Mouse (Mus musculus): Measurements from ENCODE around the gene 1700113H08Rik. TPM values are rescaled to one million over a fixed set of nuclear protein-coding genes. Genes with fewer than 3 reads are reported as not detected.

The 1700113H08Rik gene
- polyA plus RNA-seq, 1 experiment from 2014 or later, result 0.28 TPM

- peak overlapping the region; percentile 9; the same call in 1 of the 2 replicates for H3K4me2 ChIP-seq
- no peak overlapping the region for H3K4me3 ChIP-seq
- H3K36me3 ChIP-seq (ENCODE audit: poor library complexity, severe bottlenecking), result no peaks in the 10 kb centered on the region
- ATAC-seq, result no peak
- no peaks in the 10 kb centered on the region for H3K9me3 ChIP-seq (replicated peaks)
- no peaks in the 10 kb centered on the region for H3K27me3 ChIP-seq
- H3K4me1 ChIP-seq, result peaks cover 35% of the 10 kb centered on the region
- 20% methylated on average over 5 of the region's 5 CpGs for WGBS
- no peak overlapping the region for H3K27ac ChIP-seq
- H3K9ac ChIP-seq, result no peak overlapping the region
Observed at GRCm38 (mm10) chr10:87037062-87037461, 20.8 kb upstream of the 1700113H08Rik start.

DNA sequence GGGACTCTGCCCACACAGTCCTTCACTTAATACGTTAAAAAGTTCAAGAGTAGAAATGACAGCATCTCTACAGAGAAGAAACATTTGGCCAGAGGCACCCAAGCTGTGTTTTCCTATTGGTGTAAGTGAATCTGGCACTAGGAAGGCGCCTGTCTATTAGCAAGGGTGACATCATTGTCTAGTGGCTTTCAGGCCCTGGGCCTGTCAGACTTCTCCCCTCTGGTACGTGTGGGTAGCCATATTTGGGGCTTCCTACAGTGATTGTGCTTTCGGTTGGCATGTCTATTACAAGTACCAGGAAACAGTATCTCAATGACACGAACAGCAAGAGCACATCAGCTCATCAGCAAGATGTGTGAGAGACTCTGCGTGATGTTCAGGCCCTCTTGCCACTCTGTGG is 18.5 kb upstream of the 1700113H08Rik start:
- Histone ChIP-seq H3K9me3 (replicated peaks) (no peaks in the 10 kb centered on the region), H3K27ac (no peak overlapping the region), H3K4me3 (no peak overlapping the region), H3K27me3 (no peaks in the 10 kb centered on the region), H3K4me1 (peaks cover 35% of the 10 kb centered on the region), H3K9ac (no peak overlapping the region), H3K36me3 (ENCODE audit: poor library complexity, severe bottlenecking) (no peaks in the 10 kb centered on the region), H3K4me2 (no peak overlapping the region)
- 79% methylated on average over 6 of the region's 6 CpGs for WGBS
- no peak for ATAC-seq

- H3K27ac ChIP-seq, result no peak overlapping the region
- no peak overlapping the region for H3K4me2 ChIP-seq
- no peaks in the 10 kb centered on the region for H3K36me3 ChIP-seq (ENCODE audit: poor library complexity, severe bottlenecking)
- 82% methylated on average over 3 of the region's 3 CpGs for WGBS
- no peak for ATAC-seq
- peaks cover 35% of the 10 kb centered on the region for H3K4me1 ChIP-seq
- no peaks in the 10 kb centered on the region for H3K27me3 ChIP-seq
- H3K9ac ChIP-seq, result no peak overlapping the region
- no peaks in the 10 kb centered on the region for H3K9me3 ChIP-seq (replicated peaks)
- H3K4me3 ChIP-seq, result no peak overlapping the region
Observed at GRCm38 (mm10) chr10:87039800-87040199, 18.0 kb upstream of the 1700113H08Rik start.

DNA sequence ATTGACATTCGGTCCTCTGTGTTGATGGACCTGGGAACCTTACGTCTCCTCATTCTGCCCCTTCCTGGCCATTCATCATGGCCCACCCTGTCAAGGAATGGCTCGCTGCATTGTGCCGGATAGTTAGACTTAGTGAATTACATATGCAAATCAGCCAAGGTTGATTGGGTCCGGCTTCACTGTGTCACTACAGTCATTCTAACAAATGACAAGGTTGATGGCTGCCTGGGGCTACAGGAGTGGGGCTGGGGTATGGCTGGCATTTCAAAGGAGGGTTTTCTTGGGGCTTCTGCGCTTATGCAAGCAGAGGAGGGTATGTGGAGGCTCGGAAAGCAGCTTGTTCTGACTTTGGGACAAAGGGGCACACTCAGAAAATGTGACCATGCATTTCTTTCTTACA is 16.6 kb upstream of the 1700113H08Rik start:
- no peak overlapping the region for H3K27ac ChIP-seq
- H3K36me3 ChIP-seq (ENCODE audit: poor library complexity, severe bottlenecking), result no peaks in the 10 kb centered on the region
- peak; percentile 52; the same call in 1 of the 2 replicates for ATAC-seq
- WGBS, result 50% methylated on average over 7 of the region's 7 CpGs
- no peaks in the 10 kb centered on the region for H3K27me3 ChIP-seq
- H3K4me2 ChIP-seq, result no peak overlapping the region
- H3K4me1 ChIP-seq, result peaks cover 31% of the 10 kb centered on the region
- H3K4me3 ChIP-seq, result no peak overlapping the region
- no peak overlapping the region for H3K9ac ChIP-seq
- H3K9me3 ChIP-seq (replicated peaks), result no peaks in the 10 kb centered on the region

DNA sequence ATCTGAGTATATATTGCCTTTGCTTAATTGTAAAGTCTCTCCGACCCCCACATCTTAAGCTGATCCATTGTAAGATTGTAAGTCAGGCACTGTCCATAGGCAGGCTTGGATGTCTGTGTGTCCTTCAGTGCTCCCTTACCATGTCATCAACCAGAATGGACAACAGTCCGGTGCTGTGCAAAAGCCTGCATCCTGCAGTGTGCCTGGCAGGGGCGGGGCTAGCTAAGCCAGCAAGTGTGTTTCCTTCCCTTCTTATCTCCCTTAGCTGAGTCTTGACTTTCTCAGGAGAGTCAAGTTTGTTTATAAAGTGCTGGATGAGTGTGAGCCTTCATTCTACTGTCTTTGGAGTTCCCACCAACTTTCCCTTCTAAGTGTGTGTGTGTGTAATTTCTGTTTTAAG is 12.6 kb upstream of the 1700113H08Rik start:
- Histone ChIP-seq H3K4me1 (peaks cover 24% of the 10 kb centered on the region), H3K9ac (no peak overlapping the region), H3K4me2 (no peak overlapping the region), H3K36me3 (ENCODE audit: poor library complexity, severe bottlenecking) (no peaks in the 10 kb centered on the region), H3K27ac (no peak overlapping the region), H3K4me3 (no peak overlapping the region), H3K9me3 (replicated peaks) (no peaks in the 10 kb centered on the region), H3K27me3 (no peaks in the 10 kb centered on the region)
- WGBS, result 66% methylated on average over 3 of the region's 3 CpGs
- ATAC-seq, result no peak

- Histone ChIP-seq H3K4me1 (peaks cover 19% of the 10 kb centered on the region), H3K36me3 (ENCODE audit: poor library complexity, severe bottlenecking) (no peaks in the 10 kb centered on the region), H3K27ac (peak overlapping the region; percentile 27; the same call in 1 of the 2 replicates), H3K9me3 (replicated peaks) (no peaks in the 10 kb centered on the region), H3K27me3 (no peaks in the 10 kb centered on the region), H3K4me2 (no peak overlapping the region), H3K9ac (no peak overlapping the region), H3K4me3 (no peak overlapping the region)
- ATAC-seq, result peak; percentile 85
- WGBS, result 10% methylated on average over 6 of the region's 6 CpGs
Observed at GRCm38 (mm10) chr10:87046469-87046868, 11.4 kb upstream of the 1700113H08Rik start.

- Histone ChIP-seq H3K27me3 (no peaks in the 10 kb centered on the region), H3K4me2 (no peak overlapping the region), H3K9ac (no peak overlapping the region), H3K4me3 (no peak overlapping the region), H3K36me3 (ENCODE audit: poor library complexity, severe bottlenecking) (no peaks in the 10 kb centered on the region), H3K9me3 (replicated peaks) (no peaks in the 10 kb centered on the region), H3K27ac (no peak overlapping the region), H3K4me1 (peaks cover 16% of the 10 kb centered on the region)
- ATAC-seq, result no peak
- WGBS, result 70% methylated on average over 10 of the region's 10 CpGs
Observed at GRCm38 (mm10) chr10:87046931-87047468, 10.8 kb upstream of the 1700113H08Rik start.

DNA sequence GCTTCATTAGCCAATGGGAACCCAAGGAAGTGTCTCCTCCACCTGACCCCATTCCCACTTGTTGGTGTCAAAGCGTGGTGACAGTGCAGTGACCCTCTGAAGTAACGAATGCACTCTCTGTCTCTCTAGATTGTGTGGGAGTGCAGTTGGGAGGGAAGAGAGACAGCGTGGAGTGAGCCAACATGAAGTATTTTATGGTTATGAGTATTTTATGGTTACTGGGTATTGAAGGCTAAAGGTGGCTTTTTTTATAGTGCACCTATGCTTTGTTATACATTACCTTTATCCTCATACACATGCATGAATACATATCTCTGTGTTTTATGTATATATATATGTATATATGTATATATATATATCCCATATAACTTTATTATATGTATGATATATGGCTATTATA is 8.7 kb upstream of the 1700113H08Rik start:
- no peak for ATAC-seq
- no peak overlapping the region for H3K9ac ChIP-seq
- WGBS, result 86% methylated on average over 3 of the region's 3 CpGs
- H3K36me3 ChIP-seq (ENCODE audit: poor library complexity, severe bottlenecking), result no peaks in the 10 kb centered on the region
- H3K27me3 ChIP-seq, result 0 out of 2 replicates have a peak, but pooled peaks cover 5% of the 10 kb centered on the region
- H3K4me3 ChIP-seq, result no peak overlapping the region
- H3K4me2 ChIP-seq, result no peak overlapping the region
- H3K4me1 ChIP-seq, result peaks cover 16% of the 10 kb centered on the region
- H3K27ac ChIP-seq, result no peak overlapping the region
- H3K9me3 ChIP-seq (replicated peaks), result no peaks in the 10 kb centered on the region

DNA sequence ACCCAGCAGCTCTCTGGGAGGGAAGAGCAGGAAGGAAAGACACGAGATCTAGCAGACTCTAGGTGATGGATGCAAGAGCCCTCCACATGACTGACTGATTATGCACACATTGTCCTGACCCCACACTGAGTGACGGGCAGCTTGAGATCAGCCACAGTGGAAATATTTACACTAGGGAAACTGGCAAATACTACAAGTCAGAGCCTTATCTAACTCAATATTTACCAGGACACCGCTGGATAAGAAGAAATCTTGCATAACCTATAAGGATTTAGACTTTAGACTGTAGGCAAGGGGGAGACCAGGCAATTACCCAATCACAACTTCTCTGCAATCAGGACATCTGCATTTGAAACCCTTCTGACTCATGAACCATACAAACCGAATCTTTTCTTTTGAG is 6.1 kb upstream of the 1700113H08Rik start:
- Histone ChIP-seq H3K4me3 (no peak overlapping the region), H3K9ac (no peak overlapping the region), H3K4me2 (no peak overlapping the region), H3K27ac (no peak overlapping the region), H3K4me1 (peaks cover 4% of the 10 kb centered on the region), H3K36me3 (ENCODE audit: poor library complexity, severe bottlenecking) (no peaks in the 10 kb centered on the region), H3K27me3 (0 out of 2 replicates have a peak, but pooled peaks cover 5% of the 10 kb centered on the region), H3K9me3 (replicated peaks) (no peaks in the 10 kb centered on the region)
- 79% methylated on average over 4 of the region's 4 CpGs for WGBS
- no peak for ATAC-seq

DNA sequence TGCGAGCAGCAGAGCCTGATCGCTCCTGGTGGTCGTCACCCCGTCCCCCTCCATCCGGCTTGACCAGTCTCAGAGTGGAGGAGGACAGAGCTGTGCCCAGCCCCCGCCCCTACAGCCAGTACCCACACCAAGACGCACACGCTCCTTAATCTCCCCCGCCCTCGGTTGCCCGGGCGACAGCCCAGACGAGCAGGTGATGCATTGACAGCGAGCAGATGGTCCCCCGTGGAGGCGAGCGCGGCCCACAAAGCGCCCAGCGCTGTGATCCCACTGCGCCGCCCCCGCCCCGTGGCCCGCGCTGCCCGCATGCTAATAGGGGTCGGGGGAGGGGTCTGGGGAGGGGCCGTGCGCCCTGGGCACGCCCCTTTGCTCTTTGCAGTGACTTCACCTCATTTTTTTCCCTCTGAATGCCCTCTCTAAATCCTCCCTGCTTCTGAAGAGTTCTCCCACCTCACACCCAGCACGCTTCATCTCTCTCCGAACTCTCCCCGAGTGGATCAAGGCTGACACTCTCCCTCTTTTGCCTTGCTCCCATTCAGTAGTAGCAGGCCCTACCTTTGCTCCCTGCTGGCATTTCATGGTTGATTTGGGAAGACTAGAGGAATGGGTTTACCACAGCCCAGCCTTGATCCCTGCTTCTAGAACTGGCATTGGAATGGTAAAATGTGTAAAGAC is 543 bp downstream of the 1700113H08Rik start:
- ATAC-seq, result peak; percentile 98
- WGBS, result 2% methylated on average over 32 of the region's 34 CpGs
- H3K9ac ChIP-seq, result peak overlapping the region; percentile 55

DNA sequence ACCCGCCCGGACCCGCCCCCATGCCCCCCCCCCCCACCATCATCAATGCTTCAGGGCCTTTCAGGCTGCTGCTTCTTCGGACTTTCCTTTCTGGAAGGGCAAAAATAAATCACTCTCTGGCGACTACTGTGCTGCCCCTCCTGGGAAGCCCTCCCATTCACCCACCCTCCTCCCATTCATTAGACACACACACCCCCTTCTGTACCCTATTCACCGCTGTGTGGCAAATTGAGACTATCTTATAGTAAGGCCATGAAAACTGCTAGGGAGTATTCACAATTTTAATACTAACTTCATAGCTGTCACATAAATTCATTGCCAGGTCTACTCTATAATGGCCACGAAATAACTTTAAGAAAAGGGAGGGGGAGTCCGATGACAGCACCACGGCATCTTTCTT is 1.1 kb downstream of the 1700113H08Rik start:
- H3K4me3 ChIP-seq, result peak overlapping the region; percentile 42
- no peaks in the 10 kb centered on the region for H3K36me3 ChIP-seq (ENCODE audit: poor library complexity, severe bottlenecking)
- ATAC-seq, result peak; percentile 44
- H3K27me3 ChIP-seq, result no peaks in the 10 kb centered on the region
- H3K9ac ChIP-seq, result no peak overlapping the region
- H3K9me3 ChIP-seq (replicated peaks), result no peaks in the 10 kb centered on the region
- peaks cover 26% of the 10 kb centered on the region for H3K4me1 ChIP-seq
- 3% methylated on average over 9 of the region's 9 CpGs for WGBS
- H3K4me2 ChIP-seq, result peak overlapping the region; percentile 67
- H3K27ac ChIP-seq, result peak overlapping the region; percentile 90

More for the DNA sequence above, 543 bp downstream of the 1700113H08Rik start:
- Histone ChIP-seq H3K27me3 (0 out of 2 replicates have a peak, but pooled peaks cover 5% of the 10 kb centered on the region), H3K4me1 (peaks cover 26% of the 10 kb centered on the region), H3K9me3 (replicated peaks) (no peaks in the 10 kb centered on the region), H3K4me3 (peak overlapping the region; percentile 42), H3K27ac (peak overlapping the region; percentile 90), H3K4me2 (peak overlapping the region; percentile 67), H3K36me3 (ENCODE audit: poor library complexity, severe bottlenecking) (no peaks in the 10 kb centered on the region)

DNA sequence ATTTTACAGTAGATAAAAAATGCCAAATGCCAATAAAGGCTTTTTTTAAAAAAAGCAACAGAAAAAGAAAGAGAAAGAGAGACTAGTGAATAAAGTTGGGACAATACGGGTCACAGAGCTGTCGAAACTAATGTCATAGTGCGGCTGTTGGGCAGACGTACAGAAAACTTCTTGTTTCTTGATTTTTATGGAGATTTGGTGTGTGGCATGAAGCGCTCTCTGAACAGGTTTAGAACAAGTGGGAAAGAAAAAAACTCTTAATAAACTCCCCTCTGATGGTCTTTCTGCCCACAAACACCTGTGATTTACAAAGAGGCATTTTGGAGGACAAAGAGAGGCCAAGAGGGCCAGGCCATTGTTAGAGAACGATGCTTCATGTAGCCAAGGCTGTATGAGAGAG is 1.6 kb downstream of the 1700113H08Rik start:
- Histone ChIP-seq H3K36me3 (ENCODE audit: poor library complexity, severe bottlenecking) (no peaks in the 10 kb centered on the region), H3K4me3 (no peak overlapping the region), H3K4me2 (no peak overlapping the region), H3K9ac (no peak overlapping the region), H3K27ac (peak overlapping the region; percentile 59; the same call in 1 of the 2 replicates), H3K9me3 (replicated peaks) (no peaks in the 10 kb centered on the region), H3K4me1 (peaks cover 26% of the 10 kb centered on the region), H3K27me3 (no peaks in the 10 kb centered on the region)
- WGBS, result 15% methylated on average over 6 of the region's 6 CpGs
- no peak for ATAC-seq

All from forebrain, embryonic 13.5 days (tissue).